Mouse (Mus musculus): ENCODE results near the gene Fam183b. TPM values are rescaled to one million over a fixed set of nuclear protein-coding genes. Genes with fewer than 3 reads are reported as not detected.

Fam183b gene
- total RNA-seq, 4 experiments from 2014 or later = 5.4 to 7.7 (median 6.4) TPM

- no peak for DNase-seq (ENCODE audit: low spot score in 2 of 2)
These were observed 19.2 kb downstream of the Fam183b start, which contains the start of gene Olfr314 for GRCm38 (mm10) chr11:58782480-58783089. Olfr314 (plus strand) TSS chr11:58782952.

- DNase-seq (ENCODE audit: low spot score in 2 of 2) = no peak
These were observed 28.9 kb downstream of the Fam183b start, which contains the start of gene Olfr315 for GRCm38 (mm10) chr11:58772888-58773287. Olfr315 (plus strand) TSS chr11:58773188.

GRCm38 (mm10) chr11:58752434-58752833 lies 49.3 kb downstream of the Fam183b start, which contains the start of gene Olfr316:
Olfr316 (plus strand) TSS chr11:58752734.
- no peak for DNase-seq (ENCODE audit: low spot score in 2 of 2)

- DNase-seq (ENCODE audit: low spot score in 2 of 2) = peak; percentile 35 to 64
These were observed 50.7 kb downstream of the Fam183b start for GRCm38 (mm10) chr11:58751096-58751495.

Other genes with a start within 250 kb of the Fam183b start
- under 1 TPM; 0.11 to 0.35 (median 0.23) TPM for gene Olfr328, start 246.3 kb downstream of the Fam183b start, total RNA-seq (2022)
- gene Olfr224, start 231.4 kb downstream of the Fam183b start, total RNA-seq (2022) = not detected
- gene Olfr325, start 224.2 kb downstream of the Fam183b start, total RNA-seq (2022) = not detected
- gene Olfr324, start 206.8 kb downstream of the Fam183b start, total RNA-seq (2022) = not detected
- gene 2210407C18Rik, start 185.9 kb downstream of the Fam183b start, total RNA-seq (2022) = not detected
- gene Olfr323, start 171.5 kb downstream of the Fam183b start, total RNA-seq (2022) = not detected
- gene Trim58, start 161.5 kb downstream of the Fam183b start, total RNA-seq (2022) = under 1 TPM in 2 of 4 experiments, not detected in 2; 0.14 to 0.19 TPM
- gene Olfr322, start 143.2 kb downstream of the Fam183b start, total RNA-seq (2022) = not detected
- not detected for gene Olfr320, start 120.9 kb downstream of the Fam183b start, total RNA-seq (2022)
- gene Olfr319, start 102.8 kb downstream of the Fam183b start, total RNA-seq (2022) = under 1 TPM in 1 of 4 experiments, not detected in 3; 0.43 TPM
- under 1 TPM in 2 of 4 experiments, not detected in 2; 0.09 to 0.16 TPM for gene Olfr318, start 77.9 kb downstream of the Fam183b start, total RNA-seq (2022)
- gene Olfr317, start 62.7 kb downstream of the Fam183b start, total RNA-seq (2022) = under 1 TPM in 3 of 4 experiments, not detected in 1; 0.19 to 0.76 (median 0.43) TPM
- 1 to 10 TPM in 2 of 4 experiments, under 1 TPM in 2; 0.59 to 1.8 (median 1.2) TPM for gene Olfr316, start 49.2 kb downstream of the Fam183b start, total RNA-seq (2022)
- gene Olfr315, start 28.8 kb downstream of the Fam183b start, total RNA-seq (2022) = not detected
- gene Olfr314, start 19.0 kb downstream of the Fam183b start, total RNA-seq (2022) = not detected
- not detected for gene Olfr313, start 13.0 kb upstream of the Fam183b start, total RNA-seq (2022)
- gene Olfr312, start 27.3 kb upstream of the Fam183b start, total RNA-seq (2022) = not detected
- not detected for gene Olfr311, start 37.3 kb upstream of the Fam183b start, total RNA-seq (2022)
- 10 to 100 TPM; 15.8 to 24.2 (median 21.4) TPM for gene Gm12258, start 45.2 kb upstream of the Fam183b start, total RNA-seq (2022)
- gene 2810021J22Rik, start 65.3 kb upstream of the Fam183b start, total RNA-seq (2022) = 10 to 100 TPM in 3 of 4 experiments, 1 to 10 TPM in 1; 7.1 to 14.0 (median 12.1) TPM
- 10 to 100 TPM in 2 of 4 experiments, 1 to 10 TPM in 2; 9.0 to 10.2 (median 9.8) TPM for gene Zfp39, start 102.3 kb upstream of the Fam183b start, total RNA-seq (2022)
- under 1 TPM in 1 of 4 experiments, not detected in 3; 0.14 TPM for gene Btnl10, start 115.9 kb upstream of the Fam183b start, total RNA-seq (2022)
- gene Rnf187, start 137.0 kb upstream of the Fam183b start, total RNA-seq (2022) = 100 to 1,000 TPM; 426 to 450 (median 442) TPM
- gene Hist3h2ba, start 147.0 kb upstream of the Fam183b start, total RNA-seq (2022) = 10 to 100 TPM; 71.4 to 92.2 (median 75.7) TPM
- gene Hist3h2a, start 152.7 kb upstream of the Fam183b start, total RNA-seq (2022) = 10 to 100 TPM; 48.9 to 64.2 (median 56.8) TPM
- 1 to 10 TPM; 2.8 to 6.3 (median 4.8) TPM for gene Trim17, start 152.7 kb upstream of the Fam183b start, total RNA-seq (2022)
- gene Trim11, start 176.1 kb upstream of the Fam183b start, total RNA-seq (2022) = 10 to 100 TPM; 28.4 to 32.5 (median 31.0) TPM

Measured in layer of hippocampus, adult 8-10 months (tissue).